Mouse (Mus musculus) layer of hippocampus, adult 8-10 months (tissue): Measurements from ENCODE around the gene Prpf40a. TPM values are rescaled to one million over a fixed set of nuclear protein-coding genes. Genes with fewer than 3 reads are reported as not detected.
A peak's percentile ranks its signal among the peaks of the same experiment; 100 is the strongest.

Source experiments
- DNase-seq, 2 experiments: peaks; one replicate each; pipeline ENCODE4 v3.0.0; 2022; ENCODE audit warnings: low spot score in 2 of 2
- total RNA-seq, 4 experiments: library from RNA; stranded (reverse); gene quantifications; 2 replicates each; pipeline ENCODE4 v1.2.4; 2022

The Prpf40a gene
- total RNA-seq, 4 experiments from 2014 or later, result 46.4 to 54.2 (median 49.5) TPM

- DNase-seq, result no peak
Measured at GRCm38 (mm10) chr2:53106056-53106455, 85.0 kb downstream of the Prpf40a start.

DNA sequence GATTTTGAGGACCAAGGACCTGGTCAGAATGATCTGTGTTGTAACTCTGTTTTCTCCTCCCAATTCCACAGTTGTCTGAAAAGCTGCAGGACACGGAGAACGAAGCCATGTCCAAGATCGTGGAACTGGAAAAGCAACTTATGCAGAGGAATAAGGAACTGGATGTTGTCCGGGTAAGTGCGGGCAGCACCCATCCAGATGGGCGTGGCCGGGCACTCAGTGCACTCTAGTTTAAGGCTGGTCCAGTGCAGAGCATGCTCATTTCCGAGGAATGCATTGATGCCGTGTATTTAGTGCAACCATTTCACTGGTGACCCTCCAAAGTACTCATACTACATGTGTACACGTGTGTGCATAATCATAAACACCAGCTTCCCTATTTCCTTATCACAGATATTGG is 85.7 kb downstream of the Prpf40a start:
- DNase-seq, result no peak

- no peak for DNase-seq
Measured at GRCm38 (mm10) chr2:53102901-53103300, 88.2 kb downstream of the Prpf40a start.

GRCm38 (mm10) chr2:53101885-53102740 is 89.0 kb downstream of the Prpf40a start:
- no peak for DNase-seq

DNA sequence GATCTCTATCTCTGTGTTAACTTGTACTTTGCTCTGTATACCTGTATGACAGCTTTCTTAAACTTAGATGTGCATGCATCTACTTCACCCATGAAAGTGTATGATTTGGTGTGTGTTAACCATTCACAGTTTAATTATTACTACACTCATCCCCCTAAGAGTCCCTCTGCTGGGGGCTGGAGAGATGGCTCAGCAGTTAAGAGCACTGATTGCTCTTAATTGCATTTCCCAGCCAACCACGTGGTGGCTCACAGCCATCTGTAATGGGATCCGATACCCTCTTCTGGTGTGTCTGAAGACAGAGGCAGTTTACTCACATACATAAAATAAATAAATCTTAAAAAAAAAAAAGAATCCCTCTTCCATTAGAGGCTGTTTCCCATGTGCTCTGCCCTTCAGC is 91.0 kb downstream of the Prpf40a start:
- DNase-seq, result no peak

DNA sequence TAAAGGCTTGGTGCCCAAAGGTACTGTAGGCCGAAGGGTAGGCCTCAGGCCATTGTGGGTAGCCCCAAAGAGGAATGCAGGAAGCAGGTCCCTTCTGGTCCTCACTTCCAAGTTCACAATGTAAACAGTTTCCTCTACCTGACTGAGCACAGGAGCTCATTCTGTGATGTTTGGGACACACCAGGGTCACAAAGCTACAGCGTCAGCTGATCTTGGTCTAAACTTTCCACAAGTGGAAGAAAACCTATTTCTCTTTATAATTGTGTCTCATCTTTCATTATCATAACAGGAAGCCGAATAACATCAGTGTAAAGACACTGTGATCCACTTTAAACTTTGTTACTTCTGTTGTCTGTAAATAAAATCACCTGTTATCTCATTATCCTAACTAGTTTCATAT is 95.6 kb downstream of the Prpf40a start:
- DNase-seq, result no peak

- no peak for DNase-seq
Measured at GRCm38 (mm10) chr2:53095031-53095430, 96.1 kb downstream of the Prpf40a start.

GRCm38 (mm10) chr2:53088744-53089143 is 102.3 kb downstream of the Prpf40a start:
- DNase-seq, result no peak

GRCm38 (mm10) chr2:53085617-53086202 is 105.4 kb downstream of the Prpf40a start:
- peak in 1 of 2 experiments; percentile 48 for DNase-seq

Other genes starting within 250 kb of the Prpf40a start
- gene Arl6ip6, start 442 bp upstream of the Prpf40a start, total RNA-seq, result 10 to 100 TPM; 12.3 to 13.5 (median 13.0) TPM